Mouse (Mus musculus) heart, postnatal 0 days (tissue): ENCODE measurements around the gene Dnajc3. TPM values are rescaled to one million over a fixed set of nuclear protein-coding genes. Genes with fewer than 3 reads are reported as not detected.

Experiments
- ATAC-seq: fragments of 200-750 bp; cut with Nextera tagmentation; 2 replicates; pipeline ENCODE4 v1.8.0; 2017; ENCODE audit warnings: low read depth, moderate number of reproducible peaks, moderate library complexity; ENCODE audit not compliant: insufficient read depth
- DNase-seq: peaks from one replicate; pipeline ENCODE4 v3.0.0-alpha.2; 2016; ENCODE audit warnings: low spot score
- H3K27ac ChIP-seq: fragments of 300-500 bp; sonication (generic); 2 replicates; pipeline ENCODE4 v1.5.1; 2014; ENCODE audit warnings: low read depth, mild to moderate bottlenecking
- H3K27me3 ChIP-seq: fragments of 300-500 bp; sonication (generic); 2 replicates; pipeline ENCODE4 v1.6.1; 2014; ENCODE audit warnings: low read length, mixed read lengths; ENCODE audit not compliant: control insufficient read depth, insufficient read depth
- H3K36me3 ChIP-seq: fragments of 300-500 bp; sonication (generic); replicated peaks from 2 replicates; pipeline ENCODE4 v1.6.1; 2014; ENCODE audit warnings: low read length, mixed read lengths; ENCODE audit not compliant: control insufficient read depth, insufficient read depth
- H3K4me1 ChIP-seq: fragments of 300-500 bp; sonication (generic); 2 replicates; pipeline ENCODE4 v1.6.1; 2014; ENCODE audit warnings: antibody characterized with exemption; ENCODE audit not compliant: control insufficient read depth, insufficient read depth
- H3K4me2 ChIP-seq: fragments of 300-500 bp; sonication (generic); 2 replicates; pipeline ENCODE4 v1.6.1; 2014; ENCODE audit warnings: low read depth, mild to moderate bottlenecking, low read length, moderate library complexity
- H3K4me3 ChIP-seq: fragments of 300-500 bp; sonication (generic); 2 replicates; pipeline ENCODE4 v1.5.1; 2014; ENCODE audit warnings: low read depth, low read length
- H3K9ac ChIP-seq: fragments of 300-500 bp; sonication (generic); replicated peaks from 2 replicates; pipeline ENCODE4 v1.6.1; 2014; ENCODE audit warnings: low read depth, low read length, mixed read lengths
- H3K9me3 ChIP-seq: fragments of 300-500 bp; sonication (generic); replicated peaks from 2 replicates; pipeline ENCODE4 v1.6.1; 2016; ENCODE audit warnings: low read length; ENCODE audit not compliant: control insufficient read depth
- CTCF ChIP-seq: IDR thresholded peaks from 2 replicates; pipeline ENCODE4 v1.5.1; 2016; ENCODE audit warnings: antibody characterized with exemption, control low read depth, low read depth
- EP300 ChIP-seq: IDR thresholded peaks from 2 replicates; pipeline ENCODE4 v1.6.1; 2016; ENCODE audit warnings: antibody characterized with exemption, low read depth
- WGBS: fragments of 180-500 bp; shearing (Covaris S2); extraction: QIAGEN DNeasy Blood & Tissue Kit; methylation state at CpG from one replicate; pipeline ENCODE4 v1.1.7; 2014; 5-methylcytosine and 5-hydroxymethylcytosine counted together
- polyA plus RNA-seq: library from polyadenylated mRNA; unstranded; fragments of >200 nt; fragmentation: Nextera tagmentation; extraction: Ambion mirVana; gene quantifications from 2 replicates; pipeline ENCODE4 v1.2.1, GENCODE M21; 2015
- total RNA-seq: library from RNA; depleted of rRNA; stranded (reverse); fragments of >200 nt; gene quantifications from 2 replicates; pipeline ENCODE4 v1.2.3, GENCODE M21; 2014; ENCODE audit warnings: low replicate concordance

The Dnajc3 gene
- total and polyA plus RNA-seq, 2 experiments from 2014 or later, result 15.6 to 17.2 TPM

DNA sequence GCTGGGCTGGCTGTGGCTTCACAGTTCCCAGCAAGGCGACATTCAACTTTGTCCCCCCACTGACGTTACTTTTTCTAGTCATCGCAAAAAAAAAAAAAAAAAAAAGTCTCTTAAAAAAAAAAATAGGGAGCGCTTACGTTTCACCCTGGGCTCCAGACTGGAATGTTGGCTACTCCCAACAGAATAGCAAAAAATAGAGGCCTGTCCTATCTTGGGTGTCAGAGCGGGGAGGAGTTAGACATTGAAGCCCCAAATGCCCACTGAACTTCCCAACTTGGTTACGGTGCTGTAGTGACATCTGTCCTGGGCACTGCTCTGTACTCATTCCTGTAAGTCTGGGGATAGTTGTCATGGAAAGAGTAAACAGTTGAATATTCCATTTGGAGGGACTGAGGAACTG is 775 bp downstream of the Dnajc3 start:
- peak; percentile 7; the same call in 1 of the 2 replicates for ATAC-seq
- WGBS, result 3% methylated on average over 7 of the region's 7 CpGs
- no peaks in the 10 kb centered on the region for H3K9me3 ChIP-seq

DNA sequence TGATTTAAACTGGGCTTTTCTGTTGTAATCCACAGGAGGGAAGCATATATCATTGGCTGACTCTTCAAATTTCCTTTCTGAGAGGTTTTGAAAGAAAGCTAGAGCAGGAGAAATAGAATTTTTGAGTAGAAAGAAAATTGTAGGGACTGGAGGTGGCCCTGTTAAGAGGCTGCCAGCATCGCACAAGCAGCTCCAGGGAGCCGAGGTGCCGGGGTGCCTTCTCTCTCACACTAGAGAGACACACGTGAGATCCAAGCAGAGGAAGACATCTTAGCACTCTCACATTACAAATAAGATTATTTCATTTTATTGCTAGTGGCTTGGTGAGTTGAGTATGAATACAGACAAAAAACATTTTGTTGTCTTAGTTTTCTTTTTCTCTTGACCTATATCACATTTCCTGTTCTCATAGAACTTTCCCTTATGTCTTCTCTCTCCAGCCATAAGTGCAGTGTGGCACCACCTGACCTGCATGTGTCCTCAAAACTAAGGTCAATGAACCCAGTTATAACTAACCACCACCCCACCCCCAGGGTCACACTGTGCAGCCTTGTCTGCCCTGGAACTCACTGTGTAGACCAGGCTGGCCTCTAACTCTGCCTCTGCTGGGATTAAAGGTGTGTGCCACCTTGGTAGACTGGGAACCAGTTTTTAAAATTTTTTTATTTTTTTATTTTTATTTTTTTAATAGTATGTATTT is 3.2 kb downstream of the Dnajc3 start:
- WGBS, result 62% methylated on average over 4 of the region's 4 CpGs
- Histone ChIP-seq H3K27me3 (no peaks in the 10 kb centered on the region), H3K4me3 (no peak overlapping the region), H3K9ac (no peak overlapping the region), H3K27ac (peak overlapping the region; percentile 43; the same call in 1 of the 2 replicates), H3K4me2 (no peak overlapping the region), H3K4me1 (peaks cover 17% of the 10 kb centered on the region), H3K36me3 (no peaks in the 10 kb centered on the region), H3K9me3 (no peaks in the 10 kb centered on the region)
- DNase-seq (no peak), ATAC-seq (no peak)
- TF ChIP-seq EP300, result no peak
- TF ChIP-seq CTCF, result no peak

More for the DNA sequence above, 775 bp downstream of the Dnajc3 start:
- H3K9ac ChIP-seq, result peak overlapping the region; percentile 100
- no peaks in the 10 kb centered on the region for H3K27me3 ChIP-seq
- DNase-seq, result peak; percentile 52
- TF ChIP-seq CTCF (no peak), EP300 (no peak)
- H3K27ac ChIP-seq, result peak overlapping the region; percentile 97
- peaks cover 17% of the 10 kb centered on the region for H3K4me1 ChIP-seq
- H3K36me3 ChIP-seq, result no peaks in the 10 kb centered on the region
- H3K4me2 ChIP-seq, result peak overlapping the region; percentile 74
- peak overlapping the region; percentile 99 for H3K4me3 ChIP-seq

DNA sequence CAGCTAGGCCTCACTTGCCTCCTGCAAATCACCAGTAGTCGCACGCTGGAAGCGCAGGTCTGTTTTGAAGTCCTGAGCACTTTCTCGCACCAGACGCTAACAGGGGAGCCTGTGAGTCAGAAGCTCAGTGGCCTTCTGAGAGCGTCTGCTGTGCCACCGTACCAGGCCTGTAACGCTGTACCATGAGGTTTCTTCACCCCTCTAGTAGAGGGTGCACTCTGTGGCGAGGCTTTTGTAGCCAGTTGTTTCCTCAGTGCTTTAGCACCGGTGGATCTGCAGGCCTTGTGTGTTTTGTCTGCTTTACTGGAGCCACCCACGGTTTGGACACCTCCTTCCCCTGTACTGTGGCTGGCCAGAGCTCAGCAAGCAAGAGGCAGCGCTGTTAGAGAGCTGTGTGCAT is 4.3 kb downstream of the Dnajc3 start:
- WGBS, result 51% methylated on average over 12 of the region's 12 CpGs
- DNase-seq, result no peak
- ATAC-seq, result no peak
- H3K9ac ChIP-seq, result no peak overlapping the region
- no peak overlapping the region for H3K4me3 ChIP-seq
- H3K4me2 ChIP-seq, result no peak overlapping the region
- H3K36me3 ChIP-seq, result no peaks in the 10 kb centered on the region
- TF ChIP-seq CTCF (no peak), EP300 (no peak)
- no peaks in the 10 kb centered on the region for H3K27me3 ChIP-seq
- peaks cover 12% of the 10 kb centered on the region for H3K4me1 ChIP-seq
- H3K27ac ChIP-seq, result peak overlapping the region; percentile 59
- H3K9me3 ChIP-seq, result no peaks in the 10 kb centered on the region

DNA sequence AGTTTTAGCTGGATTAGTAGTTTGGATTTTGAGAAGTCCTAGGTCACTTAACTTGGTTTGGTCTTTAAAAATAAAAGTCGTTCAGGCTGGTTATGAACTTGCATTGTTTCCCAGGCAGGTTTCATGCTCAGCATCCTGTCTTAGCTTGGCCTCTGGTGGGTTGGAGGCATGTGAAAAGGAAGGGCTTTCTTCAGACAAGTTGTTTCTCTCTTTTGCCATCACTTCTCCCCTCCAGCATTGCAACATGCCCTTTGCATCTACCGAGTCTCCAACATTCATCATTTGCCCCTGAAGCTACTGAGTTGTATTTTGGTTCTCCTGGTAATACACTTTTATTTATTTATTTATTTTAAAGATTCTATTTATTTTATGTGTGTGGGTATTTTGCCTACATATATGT is 6.9 kb downstream of the Dnajc3 start:
- Histone ChIP-seq H3K27me3 (no peaks in the 10 kb centered on the region), H3K4me1 (peaks cover 2% of the 10 kb centered on the region; the same call in 1 of the 2 replicates), H3K27ac (no peak overlapping the region), H3K9me3 (no peaks in the 10 kb centered on the region), H3K36me3 (no peaks in the 10 kb centered on the region), H3K4me3 (no peak overlapping the region), H3K9ac (no peak overlapping the region), H3K4me2 (no peak overlapping the region)
- ATAC-seq (no peak), DNase-seq (no peak)
- no peak for TF ChIP-seq EP300
- WGBS, result 69% methylated on average over 2 of the region's 2 CpGs

DNA sequence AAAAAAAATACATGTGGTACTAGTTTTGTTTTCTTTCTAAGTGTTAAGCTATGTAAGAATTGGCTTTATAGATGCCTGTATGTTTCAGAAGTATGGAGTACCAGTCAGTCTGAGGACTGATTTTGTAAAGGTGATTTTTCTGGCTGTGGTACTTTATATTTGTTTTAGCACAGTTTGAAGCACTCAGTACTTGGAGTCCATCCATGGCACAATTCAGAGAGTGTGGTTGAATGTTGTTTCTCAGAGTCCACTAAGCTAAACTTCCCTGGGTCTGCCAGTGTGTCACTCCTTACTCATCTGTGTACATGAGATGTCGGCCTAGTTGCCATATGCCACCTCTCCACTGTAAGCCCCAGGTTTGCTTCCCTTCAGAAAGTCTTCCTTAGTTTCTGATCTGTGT is 11.1 kb downstream of the Dnajc3 start:
- H3K4me3 ChIP-seq, result no peak overlapping the region
- DNase-seq (no peak), ATAC-seq (no peak)
- H3K27ac ChIP-seq, result no peak overlapping the region
- no peaks in the 10 kb centered on the region for H3K4me1 ChIP-seq
- H3K4me2 ChIP-seq, result no peak overlapping the region
- WGBS, result 84% methylated on average over 1 of the region's 1 CpGs
- no peak overlapping the region for H3K9ac ChIP-seq
- peaks cover 6% of the 10 kb centered on the region; the same call in 1 of the 2 replicates for H3K36me3 ChIP-seq
- H3K27me3 ChIP-seq, result no peaks in the 10 kb centered on the region
- no peak for TF ChIP-seq EP300
- no peaks in the 10 kb centered on the region for H3K9me3 ChIP-seq
